ENCODE assay signal across 10 mouse cellular contexts in genomic region chr9:91350861-91351291, GRCm38 (mm10). TPM values are rescaled to one million over a fixed set of nuclear protein-coding genes. Genes with fewer than 3 reads are reported as not detected.
DNase-seq lines count a peak whose midpoint lies in the region; ATAC-seq lines count a peak whose summit lies in the region.
"Had no signal": no experiment of that assay in that cellular context is flagged by ENCODE, and none has a peak within 500 bp of the region (broad histone marks: within the 10 kb centered on the region; RNA-seq: fewer than 3 reads in every experiment).

No protein-coding gene starts in this region.

- WGBS in forebrain, embryonic 11.5 days, result 2% methylated on average over 14 of the region's 14 CpGs
- WGBS in midbrain, embryonic 10.5 days, result under 1% methylated on average over 14 of the region's 14 CpGs

- H3K9ac ChIP-seq in forebrain, embryonic 11.5 days (ENCODE audit: low read length), result peak overlapping the region; percentile 64

- no peaks in the 10 kb centered on the region for H3K36me3 ChIP-seq in forebrain, embryonic 11.5 days (ENCODE audit: control insufficient read depth, insufficient read depth, low read length)
- no peaks in the 10 kb centered on the region for H3K36me3 ChIP-seq in midbrain, embryonic 10.5 days
- H3K36me3 ChIP-seq: G1E had no signal

- peak; percentile 72 for ATAC-seq in forebrain, embryonic 11.5 days (replicated peaks; ENCODE audit: low FRiP score)

- peak; percentile 36 for DNase-seq in ES-CJ7 (ENCODE audit: low read depth, low spot score)
- DNase-seq in cerebellum, adult 8-10 months, result peak; percentile 72
- DNase-seq in forebrain, embryonic 11.5 days (ENCODE audit: low spot score), result peak; percentile 84
- peak; percentile 74 for DNase-seq in midbrain, embryonic 10.5 days (ENCODE audit: low spot score)
- DNase-seq in urinary bladder, postnatal 4 days (ENCODE audit: low spot score in 2 of 2), result no peak
- no peak for DNase-seq in right cerebral cortex, adult 18-20 months
- DNase-seq in kidney, postnatal 25 days, result no peak
- DNase-seq in lung, postnatal 4 days, result no peak

- peak overlapping the region; percentile 54 for H3K4me2 ChIP-seq in forebrain, embryonic 11.5 days (ENCODE audit: low read depth, low read length, severe bottlenecking)

- peak overlapping the region; percentile 37 for H3K4me3 ChIP-seq in forebrain, embryonic 11.5 days (ENCODE audit: low read depth, low read length)
- peak overlapping the region; percentile 52 for H3K4me3 ChIP-seq in midbrain, embryonic 10.5 days

- no peaks in the 10 kb centered on the region for H3K9me3 ChIP-seq in forebrain, embryonic 11.5 days (ENCODE audit: control insufficient read depth, low read length)
- H3K9me3 ChIP-seq in midbrain, embryonic 10.5 days (replicated peaks), result no peaks in the 10 kb centered on the region

- H3K4me1 ChIP-seq in forebrain, embryonic 11.5 days (replicated peaks; ENCODE audit: control insufficient read depth, insufficient read depth, low read length), result peaks cover 8% of the 10 kb centered on the region; the same call in 1 of the 2 replicates
- H3K4me1 ChIP-seq in midbrain, embryonic 10.5 days, result peaks cover 52% of the 10 kb centered on the region

- H3K27me3 ChIP-seq in forebrain, embryonic 11.5 days (ENCODE audit: control insufficient read depth, insufficient read depth, low read length), result peaks cover 27% of the 10 kb centered on the region
- H3K27me3 ChIP-seq in midbrain, embryonic 10.5 days (ENCODE audit: low read depth, poor library complexity, severe bottlenecking), result peaks cover 100% of the 10 kb centered on the region

- H3K27ac ChIP-seq in forebrain, embryonic 11.5 days (ENCODE audit: low read depth, low read length), result peak overlapping the region; percentile 83
- H3K27ac ChIP-seq in midbrain, embryonic 10.5 days (replicated peaks), result peak overlapping the region; percentile 82

RNA-seq across cellular contexts. Expression of gene Zic4, which starts 11.3 kb away (rescaled TPM):
- polyA plus RNA-seq in forebrain, embryonic 11.5 days (2014; fragmentation: Nextera tagmentation; extraction: Ambion mirVana), result 58.8 and 59.5 TPM in 2 replicates
- 25.1 and 33.5 TPM in 2 replicates for polyA plus RNA-seq in midbrain, embryonic 10.5 days (2016; fragmentation: Nextera tagmentation; extraction: Ambion mirVana)
- polyA plus RNA-seq: G1E; heart, embryonic 16.5 days had no signal

RNA-seq across cellular contexts. Expression of gene Zic1, which starts 14.7 kb away (rescaled TPM):
- polyA plus RNA-seq in forebrain, embryonic 11.5 days (2014; fragmentation: Nextera tagmentation; extraction: Ambion mirVana), result 14.7 and 15.7 TPM in 2 replicates
- 6.5 and 6.6 TPM in 2 replicates for polyA plus RNA-seq in midbrain, embryonic 10.5 days (2016; fragmentation: Nextera tagmentation; extraction: Ambion mirVana)
- polyA plus RNA-seq: G1E had no signal

Comparison
In these comparisons a context has a peak if more than half of its experiments do, and no peak if none do; other contexts are left out.
1. DNase-seq: peak in ES-CJ7 (single experiment), cerebellum, adult 8-10 months (single experiment), forebrain, embryonic 11.5 days (single experiment) and midbrain, embryonic 10.5 days (single experiment); none in urinary bladder, postnatal 4 days (0 of 2), right cerebral cortex, adult 18-20 months (single experiment), kidney, postnatal 25 days (0 of 2) and lung, postnatal 4 days (0 of 2).